Mouse (Mus musculus) neural tube, embryonic 15.5 days (tissue): Measurements from ENCODE around the gene Klf7. TPM values are rescaled to one million over a fixed set of nuclear protein-coding genes. Genes with fewer than 3 reads are reported as not detected.

ENCODE experiments used
- ATAC-seq: fragments of 200-750 bp; cut with Nextera tagmentation; 2 replicates; pipeline ENCODE4 v1.8.0; 2017; ENCODE audit warnings: mild to moderate bottlenecking, moderate TSS enrichment, moderate library complexity; ENCODE audit not compliant: low FRiP score
- H3K27ac ChIP-seq: fragments of 300-500 bp; sonication (generic); replicated peaks from 2 replicates; pipeline ENCODE4 v1.5.1; 2015; ENCODE audit warnings: mild to moderate bottlenecking, inconsistent platforms
- H3K27me3 ChIP-seq: fragments of 300-500 bp; sonication (generic); replicated peaks from 2 replicates; pipeline ENCODE4 v1.6.1; 2015; ENCODE audit warnings: inconsistent platforms
- H3K36me3 ChIP-seq: fragments of 300-500 bp; sonication (generic); 2 replicates; pipeline ENCODE4 v1.6.1; 2015; ENCODE audit warnings: inconsistent platforms
- H3K4me1 ChIP-seq: fragments of 300-500 bp; sonication (generic); 2 replicates; pipeline ENCODE4 v1.6.1; 2015; ENCODE audit warnings: inconsistent platforms
- H3K4me2 ChIP-seq: fragments of 300-500 bp; sonication (generic); 2 replicates; pipeline ENCODE4 v1.6.1; 2015; ENCODE audit warnings: inconsistent platforms, mild to moderate bottlenecking, moderate library complexity
- H3K4me3 ChIP-seq: fragments of 300-500 bp; sonication (generic); replicated peaks from 2 replicates; pipeline ENCODE4 v1.5.1; 2015; ENCODE audit warnings: mild to moderate bottlenecking, inconsistent platforms
- H3K9ac ChIP-seq: fragments of 300-500 bp; sonication (generic); replicated peaks from 2 replicates; pipeline ENCODE4 v1.6.1; 2015; ENCODE audit warnings: mild to moderate bottlenecking, inconsistent platforms
- H3K9me3 ChIP-seq: fragments of 300-500 bp; sonication (generic); replicated peaks from 2 replicates; pipeline ENCODE4 v1.6.1; 2016; ENCODE audit warnings: inconsistent platforms
- WGBS: fragments of 180-500 bp; shearing (Covaris S2); methylation state at CpG from one replicate; pipeline ENCODE4 v1.1.7; 2015; ENCODE audit warnings: mixed read lengths; 5-methylcytosine and 5-hydroxymethylcytosine counted together
- polyA plus RNA-seq: library from polyadenylated mRNA; unstranded; fragments of >200 nt; fragmentation: Nextera tagmentation; extraction: Ambion mirVana; gene quantifications from 2 replicates; pipeline ENCODE4 v1.2.1, GENCODE M21; 2015

Klf7 gene
- polyA plus RNA-seq, 1 experiment from 2014 or later, result 82.2 TPM

GRCm38 (mm10) chr1:64056541-64056940, 65.5 kb downstream of the Klf7 start:
- Histone ChIP-seq H3K9ac (no peak overlapping the region), H3K27me3 (no peaks in the 10 kb centered on the region), H3K36me3 (no peaks in the 10 kb centered on the region), H3K4me3 (no peak overlapping the region), H3K9me3 (no peaks in the 10 kb centered on the region), H3K27ac (no peak overlapping the region), H3K4me1 (peaks cover 37% of the 10 kb centered on the region), H3K4me2 (no peak overlapping the region)
- 80% methylated on average over 2 of the region's 2 CpGs for WGBS
- no peak for ATAC-seq

- Histone ChIP-seq H3K4me1 (peaks cover 31% of the 10 kb centered on the region), H3K4me2 (no peak overlapping the region), H3K9ac (no peak overlapping the region), H3K27ac (no peak overlapping the region), H3K27me3 (no peaks in the 10 kb centered on the region), H3K9me3 (no peaks in the 10 kb centered on the region), H3K36me3 (no peaks in the 10 kb centered on the region), H3K4me3 (no peak overlapping the region)
- ATAC-seq, result no peak
- WGBS, result 77% methylated on average over 4 of the region's 4 CpGs
Observed at GRCm38 (mm10) chr1:64055978-64056377, 66.1 kb downstream of the Klf7 start.

- H3K36me3 ChIP-seq, result no peaks in the 10 kb centered on the region
- no peak overlapping the region for H3K4me3 ChIP-seq
- no peak overlapping the region for H3K4me2 ChIP-seq
- WGBS, result 83% methylated on average over 4 of the region's 4 CpGs
- no peaks in the 10 kb centered on the region for H3K9me3 ChIP-seq
- H3K4me1 ChIP-seq, result peaks cover 24% of the 10 kb centered on the region
- H3K27me3 ChIP-seq, result no peaks in the 10 kb centered on the region
- no peak for ATAC-seq
- H3K9ac ChIP-seq, result no peak overlapping the region
- H3K27ac ChIP-seq, result no peak overlapping the region
Observed at GRCm38 (mm10) chr1:64055210-64055609, 66.9 kb downstream of the Klf7 start.

- no peak for ATAC-seq
- H3K27ac ChIP-seq, result no peak overlapping the region
- H3K4me3 ChIP-seq, result no peak overlapping the region
- H3K9me3 ChIP-seq, result no peaks in the 10 kb centered on the region
- no peaks in the 10 kb centered on the region for H3K27me3 ChIP-seq
- peaks cover 17% of the 10 kb centered on the region for H3K4me1 ChIP-seq
- H3K36me3 ChIP-seq, result no peaks in the 10 kb centered on the region
- no peak overlapping the region for H3K9ac ChIP-seq
- H3K4me2 ChIP-seq, result no peak overlapping the region
- 82% methylated on average over 7 of the region's 7 CpGs for WGBS
Observed at GRCm38 (mm10) chr1:64052069-64052750, 69.9 kb downstream of the Klf7 start.

GRCm38 (mm10) chr1:64048567-64048966, 73.5 kb downstream of the Klf7 start:
- Histone ChIP-seq H3K4me2 (no peak overlapping the region), H3K36me3 (no peaks in the 10 kb centered on the region), H3K4me1 (peaks cover 28% of the 10 kb centered on the region), H3K9me3 (no peaks in the 10 kb centered on the region), H3K27ac (no peak overlapping the region), H3K27me3 (no peaks in the 10 kb centered on the region), H3K9ac (no peak overlapping the region), H3K4me3 (no peak overlapping the region)
- ATAC-seq, result no peak
- WGBS, result 88% methylated on average over 4 of the region's 4 CpGs

- Histone ChIP-seq H3K9me3 (no peaks in the 10 kb centered on the region), H3K4me2 (no peak overlapping the region), H3K27me3 (no peaks in the 10 kb centered on the region), H3K36me3 (no peaks in the 10 kb centered on the region), H3K4me3 (no peak overlapping the region), H3K9ac (no peak overlapping the region), H3K4me1 (peaks cover 34% of the 10 kb centered on the region), H3K27ac (no peak overlapping the region)
- ATAC-seq, result no peak
Observed at GRCm38 (mm10) chr1:64046802-64047156, 75.3 kb downstream of the Klf7 start.

GRCm38 (mm10) chr1:64046087-64046801, 75.8 kb downstream of the Klf7 start:
- H3K27me3 ChIP-seq, result no peaks in the 10 kb centered on the region
- no peak for ATAC-seq
- no peak overlapping the region for H3K27ac ChIP-seq
- WGBS, result 77% methylated on average over 14 of the region's 14 CpGs
- peaks cover 2% of the 10 kb centered on the region; the same call in 1 of the 2 replicates for H3K36me3 ChIP-seq
- no peak overlapping the region for H3K4me2 ChIP-seq
- no peak overlapping the region for H3K9ac ChIP-seq
- H3K9me3 ChIP-seq, result no peaks in the 10 kb centered on the region
- peaks cover 34% of the 10 kb centered on the region for H3K4me1 ChIP-seq
- no peak overlapping the region for H3K4me3 ChIP-seq

GRCm38 (mm10) chr1:64044577-64044976, 77.5 kb downstream of the Klf7 start:
- H3K36me3 ChIP-seq, result peaks cover 14% of the 10 kb centered on the region
- no peak for ATAC-seq
- no peak overlapping the region for H3K27ac ChIP-seq
- no peaks in the 10 kb centered on the region for H3K27me3 ChIP-seq
- no peaks in the 10 kb centered on the region for H3K9me3 ChIP-seq
- 51% methylated on average over 2 of the region's 2 CpGs for WGBS
- H3K4me2 ChIP-seq, result no peak overlapping the region
- peaks cover 42% of the 10 kb centered on the region for H3K4me1 ChIP-seq
- no peak overlapping the region for H3K4me3 ChIP-seq
- H3K9ac ChIP-seq, result no peak overlapping the region

- no peaks in the 10 kb centered on the region for H3K9me3 ChIP-seq
- no peaks in the 10 kb centered on the region for H3K27me3 ChIP-seq
- H3K4me2 ChIP-seq, result no peak overlapping the region
- peaks cover 14% of the 10 kb centered on the region for H3K36me3 ChIP-seq
- no peak overlapping the region for H3K27ac ChIP-seq
- no peak overlapping the region for H3K9ac ChIP-seq
- H3K4me3 ChIP-seq, result no peak overlapping the region
- WGBS, result 65% methylated on average over 5 of the region's 5 CpGs
- no peak for ATAC-seq
- H3K4me1 ChIP-seq, result peaks cover 58% of the 10 kb centered on the region
Observed at GRCm38 (mm10) chr1:64040831-64041383, 81.2 kb downstream of the Klf7 start.

GRCm38 (mm10) chr1:64040061-64040686, 81.9 kb downstream of the Klf7 start:
- WGBS, result 84% methylated on average over 10 of the region's 10 CpGs
- ATAC-seq, result no peak

GRCm38 (mm10) chr1:64038343-64038742, 83.7 kb downstream of the Klf7 start:
- peaks cover 40% of the 10 kb centered on the region for H3K4me1 ChIP-seq
- WGBS, result 28% methylated on average over 5 of the region's 5 CpGs

More at GRCm38 (mm10) chr1:64040061-64040686, 81.9 kb downstream of the Klf7 start:
- H3K27me3 ChIP-seq, result no peaks in the 10 kb centered on the region
- H3K4me1 ChIP-seq, result peaks cover 58% of the 10 kb centered on the region
- no peak overlapping the region for H3K9ac ChIP-seq
- no peak overlapping the region for H3K4me3 ChIP-seq
- no peak overlapping the region for H3K4me2 ChIP-seq
- H3K27ac ChIP-seq, result no peak overlapping the region
- no peaks in the 10 kb centered on the region for H3K9me3 ChIP-seq
- peaks cover 19% of the 10 kb centered on the region for H3K36me3 ChIP-seq

GRCm38 (mm10) chr1:64037800-64038199, 84.3 kb downstream of the Klf7 start:
- H3K36me3 ChIP-seq, result peaks cover 34% of the 10 kb centered on the region
- no peak overlapping the region for H3K27ac ChIP-seq
- H3K9ac ChIP-seq, result no peak overlapping the region
- no peaks in the 10 kb centered on the region for H3K9me3 ChIP-seq
- no peaks in the 10 kb centered on the region for H3K27me3 ChIP-seq
- WGBS, result 54% methylated on average over 6 of the region's 6 CpGs
- ATAC-seq, result no peak
- H3K4me2 ChIP-seq, result no peak overlapping the region
- no peak overlapping the region for H3K4me3 ChIP-seq
- peaks cover 35% of the 10 kb centered on the region for H3K4me1 ChIP-seq

More at GRCm38 (mm10) chr1:64038343-64038742, 83.7 kb downstream of the Klf7 start:
- Histone ChIP-seq H3K9me3 (no peaks in the 10 kb centered on the region), H3K27me3 (no peaks in the 10 kb centered on the region), H3K4me3 (no peak overlapping the region), H3K9ac (no peak overlapping the region), H3K4me2 (no peak overlapping the region), H3K27ac (no peak overlapping the region), H3K36me3 (peaks cover 33% of the 10 kb centered on the region)
- no peak for ATAC-seq
